Mouse (Mus musculus) cortical plate, adult 2 months (tissue): ENCODE measurements around the gene Gm45717.
"Not testable (repeated sequence)": the region's sequence is repeated elsewhere in the genome, so short reads cannot be mapped to it uniquely, and the experiment has no call there.

Experiments
- CTCF ChIP-seq: fragments of 200-500 bp; IDR thresholded peaks from 2 replicates; pipeline ENCODE4 v1.5.1; 2011; ENCODE audit warnings: mild to moderate bottlenecking, control low read depth, low read length; ENCODE audit not compliant: insufficient read depth; ENCODE audit errors: extremely low read depth
- POLR2A ChIP-seq: fragments of 200-500 bp; IDR thresholded peaks from 2 replicates; pipeline ENCODE4 v1.6.1; 2011; ENCODE audit warnings: mild to moderate bottlenecking, low read length, control low read depth; ENCODE audit not compliant: insufficient read depth; ENCODE audit errors: extremely low read depth

DNA sequence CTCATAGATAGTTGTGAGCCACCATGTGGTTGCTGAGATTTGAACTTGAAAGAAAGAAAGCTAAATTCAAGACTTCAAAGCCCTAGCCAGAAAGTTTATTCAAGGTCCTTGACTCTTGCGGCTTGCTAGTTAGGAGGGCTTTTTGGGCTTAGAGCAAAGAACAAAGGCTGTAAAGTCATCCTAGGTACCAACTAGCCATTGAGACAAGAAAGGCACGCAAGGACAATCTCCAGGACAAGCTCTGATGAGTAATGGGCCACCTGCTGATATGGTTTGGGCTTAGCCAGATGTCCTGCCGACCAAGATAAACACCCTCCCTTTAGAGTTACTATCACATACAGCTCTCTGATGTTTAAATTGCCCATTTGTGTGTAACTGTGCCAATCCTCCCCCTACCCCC lies 13.0 kb upstream of the Gm45717 start:
- not testable (repeated sequence) for TF ChIP-seq CTCF, POLR2A
